Mouse (Mus musculus) hindbrain, postnatal 0 days (tissue): ENCODE results near the gene Col8a1. TPM values are rescaled to one million over a fixed set of nuclear protein-coding genes. Genes with fewer than 3 reads are reported as not detected.

Source experiments
- ATAC-seq: fragments of 200-750 bp; cut with Nextera tagmentation; 2 replicates; pipeline ENCODE4 v1.8.0; 2017; ENCODE audit warnings: mild to moderate bottlenecking, moderate TSS enrichment, moderate library complexity
- DNase-seq: peaks from one replicate; pipeline ENCODE4 v3.0.0-alpha.2; 2015; ENCODE audit warnings: low spot score
- H3K27ac ChIP-seq: fragments of 300-500 bp; sonication (generic); 2 replicates; pipeline ENCODE4 v1.5.1; 2014; ENCODE audit warnings: mild to moderate bottlenecking
- H3K27me3 ChIP-seq: fragments of 300-500 bp; sonication (generic); 2 replicates; pipeline ENCODE4 v1.6.1; 2014; ENCODE audit warnings: low read length, mixed read lengths; ENCODE audit not compliant: insufficient read depth
- H3K36me3 ChIP-seq: fragments of 300-500 bp; sonication (generic); 2 replicates; pipeline ENCODE4 v1.6.1; 2014; ENCODE audit warnings: low read length, mixed read lengths; ENCODE audit not compliant: insufficient read depth
- H3K4me1 ChIP-seq: fragments of 300-500 bp; sonication (generic); 2 replicates; pipeline ENCODE4 v1.6.1; 2014; ENCODE audit warnings: antibody characterized with exemption, low read length, mixed read lengths; ENCODE audit not compliant: insufficient read depth
- H3K4me2 ChIP-seq: fragments of 300-500 bp; sonication (generic); 2 replicates; pipeline ENCODE4 v1.6.1; 2014; ENCODE audit warnings: low read depth, mild to moderate bottlenecking, low read length, moderate library complexity, mixed read lengths
- H3K4me3 ChIP-seq: fragments of 300-500 bp; sonication (generic); 2 replicates; pipeline ENCODE4 v1.5.1; 2014; ENCODE audit warnings: low read length
- H3K9ac ChIP-seq: fragments of 300-500 bp; sonication (generic); replicated peaks from 2 replicates; pipeline ENCODE4 v1.6.1; 2014; ENCODE audit warnings: mild to moderate bottlenecking, low read length, moderate library complexity, mixed read lengths
- H3K9me3 ChIP-seq: fragments of 300-500 bp; sonication (generic); 2 replicates; pipeline ENCODE4 v1.6.1; 2016; ENCODE audit warnings: low read length, mixed read lengths
- CTCF ChIP-seq: IDR thresholded peaks from 2 replicates; pipeline ENCODE4 v1.5.1; 2016; ENCODE audit warnings: antibody characterized with exemption, control low read depth, low read depth
- WGBS: fragments of 180-500 bp; shearing (Covaris S2); extraction: QIAGEN DNeasy Blood & Tissue Kit; methylation state at CpG from one replicate; pipeline ENCODE4 v1.1.7; 2014; 5-methylcytosine and 5-hydroxymethylcytosine counted together
- polyA plus RNA-seq: library from polyadenylated mRNA; unstranded; fragments of >200 nt; fragmentation: Nextera tagmentation; extraction: Ambion mirVana; gene quantifications from 2 replicates; pipeline ENCODE4 v1.2.1, GENCODE M21; 2015
- total RNA-seq: library from RNA; depleted of rRNA; stranded (reverse); fragments of >200 nt; gene quantifications from 2 replicates; pipeline ENCODE4 v1.2.3, GENCODE M21; 2014

Col8a1 gene
- total and polyA plus RNA-seq, 2 experiments from 2014 or later: 8.3 to 8.9 TPM

GRCm38 (mm10) chr16:57634766-57635165 is 119.8 kb downstream of the Col8a1 start:
- no peaks in the 10 kb centered on the region for H3K4me1 ChIP-seq
- 67% methylated on average over 5 of the region's 5 CpGs for WGBS
- no peak for ATAC-seq
- no peaks in the 10 kb centered on the region for H3K27me3 ChIP-seq
- no peaks in the 10 kb centered on the region for H3K9me3 ChIP-seq
- DNase-seq: no peak
- no peak overlapping the region for H3K27ac ChIP-seq
- no peak overlapping the region for H3K9ac ChIP-seq
- H3K4me2 ChIP-seq: no peak overlapping the region
- H3K36me3 ChIP-seq: no peaks in the 10 kb centered on the region
- no peak for TF ChIP-seq CTCF
- H3K4me3 ChIP-seq: no peak overlapping the region

GRCm38 (mm10) chr16:57634191-57634590 is 120.3 kb downstream of the Col8a1 start:
- H3K9me3 ChIP-seq: no peaks in the 10 kb centered on the region
- WGBS: 15% methylated on average over 6 of the region's 6 CpGs
- no peak overlapping the region for H3K4me2 ChIP-seq
- no peaks in the 10 kb centered on the region for H3K4me1 ChIP-seq
- peak; percentile 89 for TF ChIP-seq CTCF
- no peaks in the 10 kb centered on the region for H3K36me3 ChIP-seq
- H3K27ac ChIP-seq: no peak overlapping the region
- no peak overlapping the region for H3K9ac ChIP-seq
- DNase-seq: peak; percentile 89
- H3K4me3 ChIP-seq: no peak overlapping the region
- no peaks in the 10 kb centered on the region for H3K27me3 ChIP-seq
- peak; percentile 90 for ATAC-seq

- Histone ChIP-seq H3K36me3 (no peaks in the 10 kb centered on the region), H3K4me2 (no peak overlapping the region), H3K9me3 (no peaks in the 10 kb centered on the region), H3K4me1 (0 out of 2 replicates have a peak, but pooled peaks cover 3% of the 10 kb centered on the region), H3K9ac (no peak overlapping the region), H3K27ac (no peak overlapping the region), H3K4me3 (no peak overlapping the region), H3K27me3 (no peaks in the 10 kb centered on the region)
- WGBS: 8% methylated on average over 1 of the region's 1 CpGs
- ATAC-seq: no peak
- peak; percentile 74 for DNase-seq
- TF ChIP-seq CTCF: peak; percentile 79
Observed at GRCm38 (mm10) chr16:57611768-57612167, 142.8 kb downstream of the Col8a1 start.

- H3K9ac ChIP-seq: peak within 1 kb of the TSS; percentile 51
- peak within 1 kb of the TSS; percentile 65 for H3K4me3 ChIP-seq
- no peak for TF ChIP-seq CTCF
- H3K4me1 ChIP-seq: 0 out of 2 replicates have a peak, but pooled peaks cover 3% of the 10 kb centered on the region
- under 1% methylated on average over 64 of the region's 64 CpGs for WGBS
- no peaks in the 10 kb centered on the region for H3K36me3 ChIP-seq
- DNase-seq: peak; percentile 94
- H3K4me2 ChIP-seq: peak within 1 kb of the TSS; percentile 75
- ATAC-seq: peak; percentile 96
- peak within 1 kb of the TSS; percentile 83 for H3K27ac ChIP-seq
- H3K9me3 ChIP-seq: no peaks in the 10 kb centered on the region
- H3K27me3 ChIP-seq: no peaks in the 10 kb centered on the region
Observed at GRCm38 (mm10) chr16:57606444-57607227, 147.9 kb downstream of the Col8a1 start, which contains the start of gene Cmss1. Gene Cmss1, minus strand, starts transcription at chr16:57606864.

GRCm38 (mm10) chr16:57601031-57601430 is 153.5 kb downstream of the Col8a1 start:
- Histone ChIP-seq H3K9me3 (no peaks in the 10 kb centered on the region), H3K4me1 (no peaks in the 10 kb centered on the region), H3K36me3 (no peaks in the 10 kb centered on the region), H3K27ac (no peak overlapping the region), H3K27me3 (no peaks in the 10 kb centered on the region), H3K4me2 (no peak overlapping the region), H3K4me3 (no peak overlapping the region), H3K9ac (no peak overlapping the region)
- DNase-seq (no peak), ATAC-seq (no peak)
- TF ChIP-seq CTCF: no peak

- DNase-seq (no peak), ATAC-seq (no peak)
- Histone ChIP-seq H3K36me3 (no peaks in the 10 kb centered on the region), H3K9ac (no peak overlapping the region), H3K4me3 (no peak overlapping the region), H3K4me2 (no peak overlapping the region), H3K4me1 (no peaks in the 10 kb centered on the region), H3K27me3 (no peaks in the 10 kb centered on the region), H3K27ac (no peak overlapping the region), H3K9me3 (no peaks in the 10 kb centered on the region)
- 87% methylated on average over 4 of the region's 4 CpGs for WGBS
- TF ChIP-seq CTCF: no peak
Observed at GRCm38 (mm10) chr16:57597295-57597957, 157.1 kb downstream of the Col8a1 start.
